Mouse (Mus musculus) layer of hippocampus, adult 9-11 months (tissue): ENCODE measurements around the gene Vps26a.
A peak's percentile ranks its signal among the peaks of the same experiment; 100 is the strongest.

ENCODE experiments used
- DNase-seq: peaks from one replicate; pipeline ENCODE4 v3.0.0; 2022

The Vps26a gene

GRCm38 (mm10) chr10:62412906-62413605, 73.5 kb downstream of the Vps26a start:
- DNase-seq: no peak

- no peak for DNase-seq
Measured at GRCm38 (mm10) chr10:62411431-62412410, 74.9 kb downstream of the Vps26a start.

- DNase-seq: peak; percentile 49
Measured at GRCm38 (mm10) chr10:62410943-62411342, 75.7 kb downstream of the Vps26a start.
